Mouse (Mus musculus): ENCODE data around the gene Dnaja3. TPM values are rescaled to one million over a fixed set of nuclear protein-coding genes. Genes with fewer than 3 reads are reported as not detected.
"Not testable (repeated sequence)": the region's sequence is repeated elsewhere in the genome, so short reads cannot be mapped to it uniquely, and the experiment has no call there.

The Dnaja3 gene
- total RNA-seq, 2 experiments from 2014 or later = 59.4 to 66.5 TPM

DNA sequence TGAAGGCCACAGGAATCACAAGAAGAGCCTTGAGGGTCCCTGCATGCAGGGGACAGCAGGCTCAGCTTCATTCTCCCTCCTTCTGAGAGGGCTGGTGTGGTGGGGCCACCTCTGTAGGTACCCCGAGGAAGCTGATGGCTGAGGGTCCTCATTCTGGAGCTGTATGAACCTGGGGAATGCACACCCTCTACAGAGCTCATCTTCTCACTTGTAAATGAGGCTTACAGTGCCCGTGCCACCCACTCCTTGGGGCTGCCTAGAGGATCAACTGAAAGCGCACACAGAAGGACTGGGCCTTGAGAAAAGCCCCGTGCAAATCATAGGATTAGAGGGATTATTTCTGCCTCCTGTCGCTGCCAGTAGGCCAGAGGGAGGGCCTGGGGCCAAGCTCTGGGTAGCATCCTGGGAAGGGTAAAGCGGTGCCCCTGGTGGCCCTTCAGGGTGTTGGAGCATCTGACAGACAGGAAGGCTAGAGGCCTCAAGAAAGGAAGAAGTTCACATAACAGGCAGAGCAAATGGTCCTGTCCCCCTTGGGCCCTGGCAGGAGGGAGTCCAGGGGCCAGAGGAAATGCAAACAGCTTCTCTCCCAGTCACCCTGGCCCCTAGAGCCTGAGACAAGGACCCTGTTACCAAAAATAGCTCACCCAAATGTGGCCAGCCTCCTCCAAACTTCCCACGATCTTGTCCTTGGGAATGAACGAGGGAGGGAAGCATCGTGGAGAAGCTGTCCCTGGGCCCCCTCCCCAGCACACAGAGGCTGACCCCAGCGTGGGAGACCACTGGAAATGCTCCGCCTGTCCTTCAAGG lies 16.2 kb downstream of the Dnaja3 start:
- intact Hi-C loops (cut with DNase I) = no loop called here

DNA sequence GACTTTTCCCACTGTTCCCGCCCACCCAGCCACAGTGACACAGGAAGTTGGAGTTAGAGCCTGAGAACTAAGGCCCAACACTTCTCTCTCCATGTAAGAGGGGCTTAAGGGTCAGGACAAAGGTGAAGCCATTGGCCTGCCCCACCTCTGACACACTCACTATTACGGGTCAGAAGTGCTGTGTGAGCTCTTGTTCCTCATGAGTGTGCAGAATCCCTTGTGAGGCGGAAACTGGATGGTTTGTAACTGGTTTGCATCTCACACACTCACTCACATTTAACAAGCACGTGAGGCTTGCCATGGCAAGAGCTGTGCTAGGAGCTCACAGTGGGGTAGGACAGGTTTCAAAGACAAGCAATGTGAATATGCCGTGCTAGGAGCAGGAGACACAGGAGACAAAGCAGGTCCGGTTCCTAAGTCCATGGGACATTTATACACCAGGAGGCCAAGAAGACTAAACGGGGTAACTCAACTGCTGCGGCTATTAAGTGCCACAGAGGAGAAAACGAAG lies 16.8 kb downstream of the Dnaja3 start:
- no peak for DNase-seq (ENCODE audit: low spot score in 2 of 2)
- intact Hi-C loops (cut with DNase I) = no loop called here

More for the DNA sequence above, 16.2 kb downstream of the Dnaja3 start:
- no peak for DNase-seq (ENCODE audit: low spot score in 2 of 2)

DNA sequence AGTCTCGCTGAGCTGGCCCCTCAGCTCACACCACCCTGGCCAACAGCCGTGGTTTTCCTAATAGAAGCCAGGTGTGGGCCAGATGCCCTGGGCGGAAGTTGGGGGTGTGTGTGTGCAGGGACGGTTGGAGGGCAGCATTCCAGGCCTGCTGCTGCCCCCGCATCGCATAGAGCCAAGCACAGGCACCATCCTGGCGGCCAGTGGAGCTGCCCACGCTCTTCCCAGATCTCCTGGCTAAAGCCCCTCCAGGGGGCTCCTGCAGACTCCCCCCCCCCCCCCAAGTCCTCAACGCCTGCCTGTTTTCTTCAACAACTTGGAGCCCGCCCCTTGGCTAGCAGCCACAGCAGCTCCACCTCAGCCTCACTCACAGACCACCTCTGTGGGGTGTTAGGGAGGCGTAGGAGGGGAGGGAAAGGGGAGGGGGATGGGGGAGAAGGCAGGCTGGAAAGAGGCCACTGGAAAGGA lies 19.0 kb downstream of the Dnaja3 start:
- peak; percentile 51 to 76 for DNase-seq (ENCODE audit: low spot score in 2 of 2)
- intact Hi-C loops (cut with DNase I) = no loop called here

DNA sequence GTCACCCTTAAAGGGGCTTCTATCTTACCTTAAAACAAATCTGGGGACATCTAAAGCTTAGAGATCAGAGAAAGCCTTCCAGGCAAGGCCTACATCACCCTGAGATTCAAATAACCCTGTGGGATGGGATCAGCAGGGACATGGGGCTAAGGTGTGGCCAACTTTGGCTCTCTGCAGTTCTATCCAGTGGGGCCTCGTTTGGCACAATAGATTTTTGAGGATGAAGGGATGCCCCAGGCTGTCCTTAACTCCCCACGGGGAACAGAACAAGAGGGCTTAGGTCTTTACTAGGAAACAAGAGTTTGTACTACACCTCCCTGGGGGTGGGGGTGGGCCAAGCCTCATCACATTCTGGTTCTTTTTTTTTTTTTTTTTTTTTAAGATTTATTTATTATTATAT lies 19.5 kb downstream of the Dnaja3 start:
- DNase-seq (ENCODE audit: low spot score in 2 of 2) = no peak
- intact Hi-C loops (cut with DNase I) = no loop called here

DNA sequence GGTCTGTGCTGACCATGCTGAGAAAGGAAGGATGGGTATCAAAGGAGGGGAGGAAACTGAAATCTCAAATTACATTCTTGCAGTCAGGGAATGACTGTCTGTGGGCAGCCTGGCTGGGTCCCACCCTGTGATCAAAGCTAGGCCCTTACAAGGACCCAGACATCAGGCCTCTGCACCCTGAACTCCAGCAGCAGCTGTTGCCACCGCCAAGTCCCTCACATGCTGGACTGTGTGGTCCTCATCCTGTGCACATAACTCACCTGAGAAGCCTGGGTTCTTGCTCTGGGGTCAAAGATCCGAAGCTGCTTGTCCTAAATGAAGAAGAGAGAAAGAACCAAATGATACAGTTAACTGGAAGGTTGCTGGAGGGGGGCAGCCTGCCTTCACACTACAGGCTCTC lies 21.8 kb downstream of the Dnaja3 start:
- intact Hi-C loops (cut with DNase I) = no loop called here
- no peak for DNase-seq (ENCODE audit: low spot score in 2 of 2)

DNA sequence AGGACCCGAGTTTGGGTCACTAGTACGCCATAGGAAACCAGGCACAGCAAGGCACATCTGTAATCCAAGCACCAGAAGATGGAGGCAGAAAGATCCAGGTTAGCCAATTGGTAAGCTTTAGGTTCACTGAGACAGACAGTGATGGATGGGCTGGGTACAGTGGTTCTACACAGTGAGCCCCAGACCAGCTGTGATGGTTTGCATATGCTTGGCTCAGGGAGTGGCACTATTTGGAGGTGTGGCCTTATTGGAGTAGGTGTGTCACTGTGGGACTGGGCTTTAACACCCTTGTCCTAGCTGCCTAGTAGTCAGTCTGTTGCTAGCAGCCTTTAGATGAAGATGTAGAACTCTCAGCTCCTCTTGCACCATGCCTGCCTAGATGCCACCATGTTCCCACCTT lies 24.0 kb downstream of the Dnaja3 start:
- intact Hi-C loops (cut with DNase I) = no loop called here
- no peak for DNase-seq (ENCODE audit: low spot score in 2 of 2)

DNA sequence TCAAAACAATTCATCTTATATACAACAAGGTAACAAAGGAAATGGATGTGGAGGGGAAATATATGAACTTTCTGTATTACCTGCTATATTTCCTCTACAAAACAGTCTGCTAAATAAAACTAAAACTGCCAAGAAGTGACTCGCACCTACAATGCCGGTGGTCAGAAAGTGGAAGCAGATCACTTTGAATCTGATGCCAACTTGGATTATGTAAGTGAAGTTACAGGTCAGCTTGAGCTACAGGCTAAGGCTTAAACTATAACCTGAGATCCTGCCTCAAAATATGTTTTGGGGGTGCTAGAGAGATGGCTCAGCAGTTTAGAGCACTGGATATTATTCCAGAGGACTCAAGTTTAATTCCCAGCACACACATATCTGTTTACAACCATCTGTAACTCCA lies 25.9 kb downstream of the Dnaja3 start:
- intact Hi-C loops (cut with DNase I) = loop anchor here (5.0 kb wide), 1 partner anchor 108 kb away; the partner anchor contains the start of gene Tfap4
- no peak for DNase-seq (ENCODE audit: low spot score in 2 of 2)

DNA sequence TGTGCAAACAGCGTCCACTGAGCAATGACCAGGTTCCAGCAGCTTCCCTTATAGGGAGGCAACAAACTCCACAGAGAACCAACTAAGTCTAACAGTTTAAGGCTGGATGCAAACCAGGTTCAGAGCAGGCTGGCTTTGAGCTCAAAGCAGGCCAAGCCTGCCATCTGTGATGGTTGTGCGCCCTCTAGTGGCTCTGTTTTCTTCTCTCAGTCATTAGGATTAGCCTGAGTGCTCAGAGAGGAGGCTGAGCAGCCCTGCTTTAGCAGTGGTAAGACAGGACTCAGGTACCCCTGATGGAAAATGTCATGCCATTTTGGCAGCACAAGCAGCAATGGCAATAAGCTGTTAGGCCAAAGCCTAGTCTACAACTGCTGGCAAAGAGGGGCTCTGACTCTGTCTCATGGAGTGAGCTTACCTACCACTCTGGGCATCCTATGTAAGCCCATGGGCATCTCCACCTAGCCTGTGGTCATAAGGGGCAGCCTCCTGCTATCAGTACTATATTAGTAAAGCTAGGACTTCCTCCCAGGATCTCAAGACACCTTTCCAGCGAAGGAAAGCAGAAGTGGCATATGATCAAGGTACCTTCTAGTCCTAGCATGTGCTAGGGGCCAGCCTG lies 27.5 kb downstream of the Dnaja3 start:
- intact Hi-C loops (cut with DNase I) = loop anchor here (1.0 to 5.0 kb wide), 2 partner anchors 37 to 110 kb away; partner anchors contain the start of gene Tfap4
- peak; percentile 74 to 85 for DNase-seq (ENCODE audit: low spot score in 2 of 2)

DNA sequence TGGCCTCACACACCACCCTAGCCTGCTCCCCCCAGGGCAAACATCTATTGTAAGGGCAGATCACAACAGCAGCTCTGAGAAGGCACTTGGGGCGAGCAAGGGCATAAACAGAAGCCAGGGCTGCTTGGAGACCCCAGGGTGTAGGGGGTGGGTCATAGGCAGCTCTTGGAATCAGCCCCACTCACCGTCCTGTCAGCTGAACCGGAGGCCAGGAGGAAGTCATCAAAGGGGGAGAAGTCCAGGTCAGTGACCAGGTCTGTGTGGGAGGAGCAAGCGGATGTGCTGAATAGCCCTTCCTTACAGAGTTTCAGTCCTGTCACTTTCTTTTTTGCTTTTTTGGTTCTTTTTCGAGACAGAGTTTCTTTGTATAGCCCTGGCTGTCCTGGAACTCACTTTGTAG lies 30.5 kb downstream of the Dnaja3 start:
- DNase-seq (ENCODE audit: low spot score in 2 of 2) = no peak
- intact Hi-C loops (cut with DNase I) = no loop called here

DNA sequence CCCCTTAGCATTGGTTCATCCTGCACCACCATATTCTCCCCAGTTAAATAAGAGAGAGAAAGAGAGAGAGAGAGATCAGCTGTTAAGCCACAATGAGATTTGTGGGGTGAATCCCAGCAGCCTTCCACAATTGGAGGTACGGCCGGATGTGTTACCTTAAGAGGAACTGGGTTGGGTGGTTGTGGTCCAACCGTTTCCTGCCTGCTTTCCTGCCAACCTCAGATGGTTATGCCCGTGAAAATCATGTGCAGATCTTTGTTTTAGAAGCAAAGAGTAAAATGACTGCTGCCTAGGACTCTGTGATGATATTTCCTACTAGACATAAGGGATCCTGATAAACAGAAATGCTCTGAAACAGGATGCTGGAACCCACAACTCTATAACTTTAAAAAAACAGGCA lies 34.3 kb downstream of the Dnaja3 start:
- intact Hi-C loops (cut with DNase I) = no loop called here
- DNase-seq (ENCODE audit: low spot score in 2 of 2) = no peak

DNA sequence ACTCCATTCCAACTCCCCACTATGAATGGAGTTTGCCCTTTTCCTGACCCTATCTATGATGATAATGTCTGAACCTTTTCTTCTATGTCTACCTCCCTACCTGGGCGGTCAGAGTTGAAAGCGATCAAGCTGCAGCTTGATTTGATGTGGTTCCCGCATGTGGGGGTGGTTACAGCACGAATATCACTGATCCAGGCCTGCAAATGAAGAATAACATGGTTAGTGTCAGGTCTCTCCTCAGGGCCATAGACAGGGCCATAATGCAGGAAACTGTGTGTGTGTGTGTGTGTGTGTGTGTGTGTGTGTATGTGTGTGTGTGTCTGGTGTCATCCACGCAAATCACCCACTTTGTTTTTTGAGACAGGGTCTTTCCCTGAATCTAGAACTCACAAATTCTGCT lies 37.0 kb downstream of the Dnaja3 start:
- intact Hi-C loops (cut with DNase I) = no loop called here
- DNase-seq (ENCODE audit: low spot score in 2 of 2) = no peak

DNA sequence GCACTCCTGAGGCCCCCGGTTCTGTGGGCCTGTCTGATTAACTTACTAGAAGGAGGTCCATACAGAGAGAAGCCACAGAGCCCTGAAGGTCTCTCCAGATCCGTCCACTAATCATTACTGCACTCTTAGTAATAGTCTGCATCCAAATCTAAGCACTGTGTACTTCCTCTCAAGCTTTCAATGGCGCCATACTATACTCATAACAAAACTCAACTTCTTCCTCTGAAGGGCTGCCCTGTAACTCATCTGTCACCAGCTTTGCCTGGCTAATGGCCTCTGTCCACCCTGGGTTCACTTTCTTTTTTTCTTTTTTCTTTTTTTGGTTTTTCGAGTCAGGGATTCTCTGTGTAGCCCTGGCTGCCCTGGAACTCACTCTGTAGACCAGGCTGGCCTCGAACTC lies 38.3 kb downstream of the Dnaja3 start:
- intact Hi-C loops (cut with DNase I) = no loop called here
- no peak for DNase-seq (ENCODE audit: low spot score in 2 of 2)

DNA sequence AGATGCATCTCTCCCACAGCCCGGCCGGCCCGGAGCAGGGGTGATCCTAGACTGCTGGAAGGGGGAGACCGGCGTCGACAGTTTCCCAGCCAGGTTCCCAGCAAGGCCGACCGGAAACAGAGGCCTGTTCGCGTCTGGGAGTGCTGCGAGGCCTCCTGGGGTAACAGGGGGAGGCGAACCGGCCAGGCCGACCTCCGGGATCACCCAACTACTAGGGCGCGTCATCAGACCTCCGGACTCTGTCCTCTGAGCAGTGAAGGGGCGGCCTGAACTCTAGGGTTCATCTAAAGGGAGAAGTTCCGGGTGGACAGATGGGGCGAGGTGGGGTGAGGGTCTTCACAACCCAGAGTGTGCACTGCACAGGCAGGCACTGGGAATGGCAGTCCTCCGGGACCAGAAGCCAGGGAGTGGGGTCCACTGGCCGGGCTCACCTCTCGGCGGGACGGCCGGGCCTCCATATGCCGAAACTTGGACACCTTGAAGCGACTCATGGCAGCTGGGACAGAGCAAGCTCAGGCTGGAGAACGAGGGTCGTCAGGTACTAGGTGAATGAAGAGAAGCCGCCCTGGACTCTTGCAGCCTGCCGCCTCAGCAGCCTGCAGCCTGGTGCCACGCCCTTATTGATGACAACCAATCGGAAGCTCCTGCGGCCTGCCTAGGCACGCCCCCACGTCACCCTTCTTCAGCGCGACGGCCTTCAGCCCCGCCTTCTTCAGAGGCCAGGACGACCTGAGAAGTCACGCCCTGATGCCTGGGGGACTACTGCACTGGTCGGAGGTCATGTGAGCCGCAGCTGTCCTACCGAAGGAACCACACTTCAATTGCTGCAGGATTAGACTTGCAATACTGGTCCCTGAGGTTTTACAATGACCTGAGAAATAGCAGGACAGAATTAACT lies 39.6 kb downstream of the Dnaja3 start, which contains the start of gene Coro7:
TSS of gene Coro7 (minus strand) at position 657 of the 898 bp plus-strand sequence.
- intact Hi-C loops (cut with DNase I) = loop anchor here (5.0 kb wide), 1 partner anchor 108 kb away; no protein-coding TSS in a partner anchor
- peak; percentile 86 to 87 for DNase-seq (ENCODE audit: low spot score in 2 of 2)

DNA sequence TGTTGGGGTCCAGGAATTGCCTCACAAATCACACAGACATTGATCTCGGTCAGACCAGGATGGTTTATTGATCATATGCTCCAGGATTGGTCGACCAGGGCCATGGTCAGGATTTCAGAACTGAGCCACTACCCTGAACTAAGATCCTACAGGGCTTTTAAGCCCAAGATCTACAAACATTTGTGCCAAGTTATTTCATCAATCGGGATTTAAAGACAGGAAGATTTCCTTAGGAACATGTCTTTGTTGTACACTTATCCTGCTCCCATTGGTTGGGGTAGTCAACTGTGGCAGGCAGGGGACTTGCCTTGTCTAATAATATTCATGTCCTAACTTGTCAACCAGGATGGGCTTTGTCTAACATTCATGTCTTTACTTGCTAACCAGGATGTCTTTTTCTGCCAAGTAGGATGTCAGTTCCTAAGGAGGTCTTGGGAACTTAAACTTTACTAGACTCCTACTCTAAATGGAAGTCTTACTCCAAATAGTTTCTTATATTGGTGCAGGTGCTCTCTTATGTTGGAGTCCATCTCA lies 41.2 kb downstream of the Dnaja3 start:
- intact Hi-C loops (cut with DNase I) = loop anchor here (5.0 kb wide), 1 partner anchor 106 kb away; no protein-coding TSS in a partner anchor
- not testable (repeated sequence) for DNase-seq (ENCODE audit: low spot score in 2 of 2)

DNA sequence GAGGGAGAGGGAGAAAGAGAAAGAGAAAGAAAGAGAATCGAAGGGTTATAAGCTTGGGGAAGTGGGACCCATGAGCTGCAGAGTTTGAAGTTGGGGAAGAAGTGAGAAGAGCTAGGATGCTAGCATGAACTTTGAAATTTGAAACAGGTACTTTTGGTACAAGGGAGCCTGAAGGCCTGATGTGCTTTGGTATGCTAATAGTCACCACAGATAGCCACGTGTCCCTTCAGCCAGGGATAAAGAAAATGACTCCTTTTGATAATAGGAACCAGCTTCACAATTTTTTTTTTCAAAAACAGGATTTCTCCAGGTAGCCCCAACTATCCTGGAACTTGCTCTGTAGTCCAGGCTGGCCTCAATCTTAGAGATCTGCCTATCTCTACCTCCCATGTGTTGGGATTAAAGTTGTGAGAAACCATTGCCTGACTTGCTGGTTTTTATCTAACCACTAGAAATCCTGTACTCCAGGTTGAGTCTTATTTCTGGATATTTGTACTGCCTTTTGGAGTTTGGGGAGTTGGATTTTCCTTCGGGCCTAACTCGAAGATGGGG lies 42.9 kb downstream of the Dnaja3 start:
- intact Hi-C loops (cut with DNase I) = loop anchor here (5.0 kb wide), 1 partner anchor 105 kb away; no protein-coding TSS in a partner anchor
- DNase-seq (ENCODE audit: low spot score in 2 of 2) = no peak

DNA sequence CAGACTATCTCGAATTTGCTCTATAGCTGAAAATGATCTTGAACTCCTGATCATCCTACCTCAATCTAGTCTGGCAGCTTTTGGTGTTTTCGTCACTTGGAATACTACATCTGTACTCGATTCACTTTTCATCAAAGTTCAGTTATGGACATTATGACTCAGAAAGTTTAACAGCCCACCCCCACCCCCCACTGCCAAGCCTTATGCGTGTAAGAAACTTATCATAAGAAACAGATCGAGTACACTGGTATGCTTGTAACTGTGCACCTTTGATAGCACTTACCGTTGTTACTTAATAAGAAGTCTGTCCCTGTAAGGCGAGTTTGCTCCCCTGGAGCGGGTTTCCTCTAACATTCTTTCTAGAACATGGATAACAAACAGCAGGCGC lies 43.4 kb downstream of the Dnaja3 start:
- intact Hi-C loops (cut with DNase I) = loop anchor here (5.0 kb wide), 1 partner anchor 104 kb away; no protein-coding TSS in a partner anchor
- DNase-seq (ENCODE audit: low spot score in 2 of 2) = no peak

DNA sequence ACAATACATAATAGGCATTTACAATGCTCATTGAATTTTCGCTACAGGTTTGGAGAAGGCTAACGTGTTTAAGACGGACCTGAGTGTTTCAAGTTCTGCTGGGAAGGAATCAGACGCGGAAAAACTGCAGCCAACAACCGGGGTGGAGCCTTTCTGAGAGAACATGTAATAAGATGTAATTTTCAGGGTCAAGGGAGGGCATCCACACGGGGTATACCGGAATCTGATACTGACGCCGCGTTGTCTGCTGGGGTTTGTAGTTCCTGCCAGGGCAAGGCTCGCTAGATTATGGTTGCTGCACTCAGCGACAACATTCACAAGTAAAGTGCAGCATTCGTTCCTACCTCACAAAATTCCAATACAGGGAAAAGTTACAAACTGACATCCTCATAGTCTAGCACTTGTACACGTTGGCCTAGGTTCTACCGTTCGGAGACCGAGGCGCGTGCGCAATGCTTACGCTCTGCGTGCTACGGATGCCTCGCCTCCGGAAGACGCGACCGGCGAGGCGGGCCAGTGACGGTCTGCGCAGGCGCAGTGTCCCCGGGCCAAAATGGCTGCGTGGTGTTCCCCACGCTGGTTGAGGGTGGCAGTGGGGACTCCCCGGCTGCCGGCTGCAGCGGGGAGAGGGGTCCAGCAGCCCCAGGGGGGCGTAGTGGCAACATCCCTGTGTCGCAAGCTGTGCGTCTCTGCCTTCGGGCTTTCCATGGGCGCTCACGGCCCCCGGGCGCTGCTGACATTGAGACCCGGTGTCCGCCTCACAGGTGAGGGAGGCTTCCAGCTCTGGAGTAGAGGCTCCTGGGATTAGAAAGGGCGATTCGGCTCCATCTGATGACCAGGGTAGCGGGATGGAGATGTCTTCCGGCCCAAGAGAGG lies 44.0 kb downstream of the Dnaja3 start:
- intact Hi-C loops (cut with DNase I) = loop anchor here (5.0 kb wide), 1 partner anchor 103 kb away; no protein-coding TSS in a partner anchor
- peak; percentile 95 to 97 for DNase-seq (ENCODE audit: low spot score in 2 of 2)

DNA sequence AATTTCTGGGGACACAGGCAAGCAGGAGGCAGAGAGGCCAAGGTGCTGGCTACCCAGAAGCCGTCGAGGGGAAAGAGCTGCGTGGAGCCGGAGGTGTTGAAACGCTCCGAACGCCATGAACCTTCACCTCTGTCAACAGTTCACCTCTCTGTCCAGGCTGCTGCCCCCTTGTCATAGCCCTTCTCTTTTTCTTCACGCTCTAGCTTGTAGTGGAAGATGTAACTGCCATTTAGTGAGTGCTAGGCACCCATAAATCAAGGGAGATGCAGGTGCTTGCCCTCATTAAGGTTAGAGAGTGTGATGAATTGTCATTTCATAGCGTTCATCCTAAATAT lies 44.6 kb downstream of the Dnaja3 start:
- intact Hi-C loops (cut with DNase I) = loop anchor here (5.0 kb wide), 1 partner anchor 103 kb away; no protein-coding TSS in a partner anchor

More for the DNA sequence above, 44.6 kb downstream of the Dnaja3 start:
- no peak for DNase-seq (ENCODE audit: low spot score in 2 of 2)

Measured in left cerebral cortex, postnatal 36 days (tissue).